Mouse (Mus musculus) cerebellum, adult 2 months (tissue): ENCODE measurements at regions not wholly inside any gene's neighbourhood (a gene's known extent, or its start where the extent isn't known, plus 50 kb on each side); places are given as distances from the start of the nearest gene placed in this dataset.

ENCODE experiments used
- CTCF ChIP-seq: fragments of 200-500 bp; IDR thresholded peaks from 2 replicates; pipeline ENCODE4 v1.5.1; 2011; ENCODE audit warnings: low read depth, mild to moderate bottlenecking, control low read depth, low read length, moderate library complexity, borderline replicate concordance; ENCODE audit not compliant: insufficient read depth
- POLR2A ChIP-seq: fragments of 200-500 bp; IDR thresholded peaks from 2 replicates; pipeline ENCODE4 v1.6.1; 2011; ENCODE audit warnings: low read length, control low read depth, borderline replicate concordance; ENCODE audit not compliant: insufficient read depth

DNA sequence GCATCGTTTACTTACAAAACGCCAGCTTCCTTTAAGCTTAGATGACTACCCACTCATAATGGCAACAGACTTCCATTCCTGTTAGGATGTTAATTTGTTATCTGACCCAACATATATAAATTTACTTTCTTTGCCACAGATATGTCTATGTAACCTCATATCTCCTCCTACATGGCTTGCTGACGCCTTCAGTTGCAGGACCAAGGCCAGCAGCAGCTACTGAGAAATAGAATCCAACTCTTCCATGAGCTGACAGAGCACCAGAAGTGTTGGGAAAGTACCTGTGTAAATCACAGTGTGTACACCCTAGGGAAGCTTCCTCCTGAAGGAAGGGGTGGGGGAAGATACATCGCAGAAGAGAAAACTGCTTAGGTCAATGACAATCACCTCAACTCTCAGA lies 86.0 kb upstream of the Ccdc190 start:
- no peak for TF ChIP-seq CTCF
- TF ChIP-seq POLR2A = no peak
